Mouse (Mus musculus): ENCODE results near the gene Ap1g2. TPM values are rescaled to one million over a fixed set of nuclear protein-coding genes. Genes with fewer than 3 reads are reported as not detected.

Gene Ap1g2
- total RNA-seq, 4 experiments from 2014 or later: 24.5 to 29.3 (median 26.0) TPM

DNA sequence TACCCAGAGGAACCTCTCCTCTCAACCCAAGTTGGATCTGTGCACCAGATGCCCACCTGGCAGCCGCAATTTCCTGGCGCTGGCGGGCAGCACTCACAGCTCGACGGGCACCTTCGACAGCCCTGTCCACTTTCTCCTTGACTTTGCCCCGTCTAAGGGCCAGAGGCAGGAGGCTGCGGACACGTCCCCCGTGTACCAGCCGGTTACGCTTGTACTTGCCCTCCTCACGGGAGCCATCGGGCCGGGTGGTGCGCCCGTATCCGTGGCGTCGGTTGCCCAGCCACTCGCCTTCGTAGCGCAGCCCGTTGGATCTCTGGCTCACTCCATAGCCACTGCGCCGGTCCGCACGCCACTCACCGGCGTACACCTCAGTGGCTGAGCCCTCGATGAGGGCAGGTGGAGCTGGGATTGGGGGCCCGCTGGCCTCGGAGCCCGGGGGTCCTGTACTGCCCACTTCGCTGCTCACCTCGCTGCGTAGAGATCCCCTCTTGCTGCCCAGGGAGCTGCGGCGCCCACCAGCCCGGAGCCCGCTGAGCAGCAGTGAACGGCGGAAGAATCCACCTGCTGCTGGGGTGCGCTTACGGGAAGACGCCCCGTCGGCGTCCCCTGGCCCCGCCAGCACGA, 7.1 kb upstream of the Ap1g2 start:
- DNase-seq: no peak

DNA sequence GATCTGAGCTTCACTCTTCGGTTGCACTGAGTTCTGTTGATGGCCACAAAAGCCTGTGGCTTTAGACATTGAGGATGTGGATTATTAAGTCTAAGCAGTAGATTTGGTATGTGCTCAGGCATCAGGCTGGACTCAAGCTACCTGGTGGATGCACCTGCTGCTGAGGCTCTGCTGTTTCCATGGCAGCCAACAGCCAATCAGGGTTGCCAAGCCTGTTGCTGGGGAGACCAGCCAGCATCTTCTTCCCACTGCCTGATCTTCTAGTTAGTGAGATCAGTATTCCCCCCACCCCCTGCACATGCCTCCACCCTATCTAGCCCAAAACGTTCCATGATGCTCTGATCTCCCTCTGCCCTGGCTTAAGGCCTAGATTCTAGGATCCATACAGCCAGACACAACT, 5.3 kb upstream of the Ap1g2 start:
- no peak for DNase-seq

DNA sequence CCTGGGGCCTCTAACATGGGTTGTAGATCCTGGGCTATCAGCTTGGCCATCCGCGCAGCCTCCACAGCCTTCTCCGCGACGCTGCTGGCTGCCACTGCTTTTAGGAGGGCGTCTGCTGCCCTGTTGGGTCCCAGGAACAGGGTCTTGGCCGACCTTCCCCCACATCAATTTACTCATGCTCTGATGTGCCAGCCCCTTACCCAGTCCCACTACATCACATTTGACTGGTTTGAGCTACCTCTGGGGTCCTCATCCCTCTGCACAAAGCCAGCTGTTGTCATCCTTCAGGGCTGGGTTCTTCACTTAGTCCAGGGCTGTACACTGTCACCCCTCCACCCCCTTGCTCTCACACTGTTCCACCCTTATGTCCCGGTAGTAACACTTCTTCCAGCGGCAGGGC, 3.7 kb upstream of the Ap1g2 start:
- DNase-seq: no peak

DNA sequence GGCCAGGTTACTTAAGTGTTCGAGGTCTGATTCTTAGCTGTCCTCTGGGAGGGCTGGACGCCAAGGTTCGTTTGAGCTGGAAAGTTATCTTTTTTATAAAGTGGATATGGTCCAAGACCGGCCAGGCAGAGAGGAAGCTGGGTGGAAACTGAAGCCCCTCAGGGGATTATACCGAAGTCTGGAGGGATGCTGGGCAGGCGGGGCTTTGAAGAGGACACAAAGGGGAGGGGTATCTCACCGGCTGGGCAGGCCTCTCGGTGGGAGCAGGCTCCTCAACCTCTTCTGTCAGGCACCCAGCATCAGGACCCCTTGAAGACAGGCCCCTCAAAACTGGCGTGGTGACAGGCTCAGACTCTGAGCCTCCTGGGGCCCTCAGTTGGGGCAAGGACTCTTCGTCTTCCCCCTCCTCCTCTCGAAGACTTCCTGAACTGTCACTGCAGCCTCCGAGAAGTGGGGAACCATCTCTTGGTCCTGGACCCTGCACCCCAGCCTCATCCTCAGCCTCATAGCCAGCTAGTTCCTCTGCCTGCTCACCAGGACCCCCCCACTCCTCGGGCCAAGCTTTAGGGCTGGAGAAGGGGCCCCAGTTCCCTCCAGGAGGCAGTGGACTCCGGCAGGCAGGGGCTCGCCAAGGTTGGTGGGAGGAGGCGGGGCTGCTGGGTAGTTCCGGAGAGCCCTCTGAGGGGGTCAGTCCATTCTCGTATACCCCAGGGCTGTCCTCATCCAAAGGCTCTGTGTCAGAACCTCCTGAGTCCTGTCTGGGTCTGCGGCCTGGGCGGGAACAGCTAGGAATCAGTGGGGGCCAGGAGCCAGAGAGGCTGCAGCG, 2.9 kb upstream of the Ap1g2 start:
- DNase-seq: no peak

DNA sequence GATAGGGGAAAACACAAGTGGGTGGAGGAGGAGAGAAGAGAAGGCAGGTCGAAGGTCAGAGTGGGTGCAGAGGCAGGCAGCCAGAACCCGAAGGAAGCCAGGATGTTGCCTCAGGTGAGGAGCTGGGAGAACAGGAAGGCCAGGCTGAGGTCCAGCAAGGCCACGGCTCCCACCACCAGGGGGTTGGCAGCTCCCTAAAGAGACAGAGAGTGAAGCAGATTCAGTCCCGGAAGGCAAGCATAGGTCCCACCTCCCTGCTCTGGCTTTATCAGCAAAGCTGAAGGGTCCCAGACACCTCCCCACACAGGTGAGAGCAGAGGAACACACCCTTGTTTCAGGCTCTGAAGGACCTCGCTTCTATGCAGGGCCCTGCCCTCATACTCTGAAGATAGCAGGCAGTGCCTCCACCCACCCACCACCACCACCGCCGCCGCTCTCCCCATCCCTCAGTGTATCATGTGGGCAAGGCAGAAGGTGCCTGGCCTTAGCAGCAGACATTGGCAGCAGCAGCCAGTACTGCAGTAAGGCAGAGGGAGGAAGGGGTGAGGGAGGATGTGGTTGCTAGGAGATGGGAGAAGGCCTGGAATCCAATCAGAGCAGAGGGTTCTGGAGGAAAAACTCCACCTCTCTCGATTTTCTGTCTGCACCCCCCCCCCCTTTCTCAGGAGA, 1.9 kb upstream of the Ap1g2 start:
- DNase-seq: no peak

DNA sequence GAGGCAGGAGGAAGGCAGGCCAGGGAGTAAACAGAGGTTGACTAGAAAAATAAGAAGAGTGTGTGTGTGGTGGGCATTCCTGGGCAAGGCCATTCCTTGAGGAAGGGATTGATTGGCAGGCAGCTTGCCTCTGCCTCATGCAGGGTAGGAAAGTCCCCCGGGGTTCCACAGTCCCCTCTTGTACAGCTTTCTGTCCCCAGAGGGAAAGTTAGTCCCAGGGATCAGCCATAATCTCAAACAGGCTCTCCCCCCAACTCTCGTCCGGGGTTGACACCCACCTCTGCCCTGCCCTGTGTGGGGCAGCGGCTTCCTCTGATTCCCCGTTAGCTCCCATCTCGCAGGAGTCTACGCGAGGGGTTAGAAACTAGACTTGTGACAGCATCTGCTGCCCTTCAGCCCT, 597 bp upstream of the Ap1g2 start:
- DNase-seq: no peak

DNA sequence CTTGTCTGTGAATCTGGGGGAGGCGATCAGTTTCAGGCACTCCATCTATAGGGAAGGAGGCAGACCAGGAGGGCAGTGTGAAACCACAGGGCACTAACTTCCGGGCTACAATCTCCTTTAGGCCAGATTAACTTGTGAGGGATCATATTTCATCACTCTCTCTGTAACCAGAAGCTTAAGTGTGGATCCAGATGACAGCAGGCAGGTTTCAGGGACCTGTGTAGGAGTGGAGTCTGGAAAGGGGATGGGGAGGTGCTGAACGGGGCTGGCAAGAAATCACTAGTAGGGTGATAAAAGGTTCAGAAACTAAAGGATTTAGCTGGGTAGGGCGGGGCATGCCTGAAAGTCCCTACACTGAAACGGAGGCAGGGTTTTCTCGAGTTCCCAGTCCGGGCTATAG, 1.0 kb downstream of the Ap1g2 start:
- no peak for DNase-seq

DNA sequence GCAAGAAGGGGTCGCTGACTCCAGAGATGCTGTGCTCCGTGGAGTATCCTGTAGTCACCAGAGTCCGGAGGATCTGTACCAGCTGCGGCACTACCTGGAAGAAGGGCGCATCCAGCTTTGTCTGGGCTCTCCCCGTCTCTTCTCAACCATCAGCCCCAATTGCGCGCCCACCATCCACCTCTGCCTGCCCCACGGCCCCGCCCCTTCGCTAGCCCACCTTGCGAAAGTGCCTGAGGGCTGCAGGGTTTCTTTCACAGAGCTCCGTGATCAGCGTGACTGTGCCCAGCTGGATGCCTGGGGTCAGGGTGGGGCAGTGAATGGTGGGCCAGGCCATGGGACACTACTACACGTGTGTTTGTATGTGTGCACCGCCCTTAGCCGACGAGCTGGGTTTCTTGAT, 2.0 kb downstream of the Ap1g2 start:
- no peak for DNase-seq

DNA sequence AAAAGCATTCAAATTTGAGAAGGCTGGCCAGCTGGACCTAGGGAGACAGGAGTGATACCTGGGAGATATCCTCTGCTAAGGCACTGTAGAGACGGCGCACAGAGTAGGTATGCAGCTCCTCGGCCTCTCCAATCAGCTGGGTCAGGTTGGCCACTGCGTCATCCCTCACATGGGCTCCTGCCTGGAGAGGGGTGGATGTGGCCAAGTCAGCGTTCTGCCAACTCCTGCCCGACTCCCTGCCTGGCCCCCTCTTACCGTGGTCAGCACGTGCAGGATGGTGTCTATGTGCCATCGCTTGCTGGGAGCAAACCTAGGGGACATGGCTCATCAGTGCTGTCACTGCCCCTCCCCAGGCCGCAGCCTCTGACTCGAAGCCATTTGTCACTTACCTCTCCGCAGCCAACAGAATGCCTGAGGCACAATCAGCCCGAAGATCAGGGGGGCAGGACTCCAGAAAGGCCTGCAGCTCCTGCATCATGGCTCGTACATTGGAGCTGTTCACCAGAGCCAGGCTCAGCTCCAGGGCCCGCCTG, 4.1 kb downstream of the Ap1g2 start:
- no peak for DNase-seq

DNA sequence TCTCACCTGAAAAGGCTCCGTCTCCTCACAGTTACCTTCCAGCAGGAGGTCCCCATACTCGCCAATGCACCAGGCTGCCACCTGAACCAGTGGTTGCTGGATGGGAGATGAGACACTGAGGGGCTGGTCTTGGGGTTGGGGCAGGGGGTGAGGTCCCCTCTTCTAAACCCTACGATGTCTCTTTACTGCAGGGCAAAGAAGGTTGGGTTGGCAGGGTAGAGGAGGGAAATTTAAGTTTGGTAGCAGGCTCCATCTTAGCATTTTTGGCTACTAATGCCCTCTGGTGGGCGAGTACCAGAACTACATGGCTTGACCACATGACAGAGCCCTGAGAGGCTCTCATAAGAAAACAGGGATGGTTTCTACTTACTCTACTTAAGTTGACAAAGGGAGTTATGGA, 4.8 kb downstream of the Ap1g2 start:
- DNase-seq: no peak

DNA sequence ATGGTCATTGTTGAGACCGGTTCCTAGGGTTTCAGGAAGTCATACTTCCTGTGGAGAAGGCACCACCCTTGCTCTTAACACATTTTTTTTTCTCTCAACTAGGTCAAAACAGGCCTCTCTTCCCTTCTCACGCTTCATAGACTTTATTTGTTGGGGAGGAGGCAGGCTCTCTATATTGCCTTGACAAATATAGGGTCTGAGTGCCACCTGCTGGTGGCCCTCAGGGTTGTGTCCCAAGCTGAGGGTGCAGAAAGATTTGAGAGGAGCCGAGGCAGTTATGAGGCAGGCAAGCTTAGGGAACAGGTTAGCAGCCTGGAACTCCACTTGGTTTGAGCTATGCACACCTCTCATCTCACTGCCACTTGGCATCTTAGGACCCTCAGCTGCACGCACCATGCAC, 8.3 kb downstream of the Ap1g2 start:
- DNase-seq: no peak

DNA sequence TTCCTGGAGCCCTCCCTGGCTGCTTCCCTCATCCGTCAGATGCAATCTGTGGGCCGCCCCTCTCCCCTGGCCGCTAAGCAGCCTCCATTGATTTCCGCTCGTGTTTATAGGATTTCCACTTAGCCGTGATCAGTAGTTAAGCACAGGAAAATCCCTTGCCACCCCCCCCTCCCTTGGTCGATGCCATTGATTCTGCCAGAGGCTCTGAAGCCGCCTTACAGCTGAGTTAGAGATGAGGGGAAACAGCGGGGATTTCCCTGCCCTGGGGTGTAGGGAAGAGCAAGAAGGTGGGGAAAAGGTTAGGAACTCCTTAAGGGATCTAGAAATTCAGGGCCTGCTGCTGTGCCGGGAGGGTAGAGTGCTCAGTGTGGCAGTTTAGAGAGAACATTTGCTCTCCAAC, 8.7 kb downstream of the Ap1g2 start:
- DNase-seq: no peak

DNA sequence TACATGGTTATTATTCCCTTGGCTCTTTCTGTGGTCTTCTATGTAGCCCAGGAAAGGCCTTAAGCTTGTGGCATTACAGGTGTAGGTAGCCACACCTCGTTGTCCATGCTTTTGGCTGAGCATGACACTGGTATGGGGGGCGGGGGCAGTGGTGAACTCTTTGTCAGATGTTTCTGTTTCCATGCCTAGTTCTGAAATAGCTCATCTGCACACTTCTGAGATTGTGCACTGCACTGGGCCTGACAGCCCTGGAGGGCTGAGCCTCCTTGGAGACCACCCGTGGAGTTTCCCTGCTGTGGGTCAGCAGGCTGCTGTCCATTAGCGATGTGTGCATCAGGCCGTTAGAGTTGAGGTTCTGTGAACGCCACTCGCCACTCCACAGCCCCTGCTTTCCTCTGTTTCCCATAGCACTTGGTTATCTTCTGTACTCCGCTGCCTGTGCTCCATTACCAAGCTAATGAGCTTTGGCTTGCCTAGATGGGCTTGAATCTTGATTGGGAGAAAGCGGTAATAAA, 9.8 kb downstream of the Ap1g2 start:
- DNase-seq: no peak

DNA sequence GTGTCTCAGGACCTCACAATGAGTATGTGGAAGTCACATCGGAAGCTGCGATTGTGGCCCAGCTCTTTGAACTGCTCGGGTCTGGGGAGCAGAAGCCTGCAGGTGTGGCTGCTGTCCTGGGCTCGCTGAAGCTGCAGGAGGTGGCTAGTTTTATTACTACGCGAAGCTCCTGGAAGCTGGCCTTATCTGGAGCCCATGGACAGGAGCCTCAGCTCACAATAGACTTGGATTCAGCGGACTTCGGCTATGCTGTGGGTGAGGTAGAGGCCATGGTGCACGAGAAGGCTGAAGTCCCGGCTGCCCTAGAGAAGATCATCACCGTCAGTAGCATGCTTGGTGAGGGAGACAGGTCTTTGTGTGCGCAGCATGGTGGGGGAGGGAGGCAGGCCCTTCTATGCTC, 10.7 kb downstream of the Ap1g2 start:
- DNase-seq: no peak

DNA sequence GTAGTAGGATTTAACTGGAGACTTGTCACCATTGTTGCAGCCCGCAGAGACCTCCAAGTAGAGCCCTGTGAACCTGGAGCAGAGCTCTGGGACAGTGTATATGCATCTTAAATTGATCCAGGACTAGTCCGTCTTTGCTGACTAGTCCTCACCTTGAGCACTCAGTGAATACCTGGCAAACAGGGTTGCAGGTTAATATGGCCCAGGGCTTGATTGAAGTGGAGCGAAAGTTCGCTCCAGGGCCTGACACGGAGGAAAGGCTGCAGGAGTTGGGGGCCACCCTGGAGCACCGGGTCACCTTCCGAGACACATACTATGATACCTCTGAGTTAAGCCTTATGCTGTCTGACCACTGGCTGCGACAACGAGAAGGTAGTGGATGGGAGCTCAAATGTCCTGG, 11.1 kb downstream of the Ap1g2 start:
- no peak for DNase-seq

DNA sequence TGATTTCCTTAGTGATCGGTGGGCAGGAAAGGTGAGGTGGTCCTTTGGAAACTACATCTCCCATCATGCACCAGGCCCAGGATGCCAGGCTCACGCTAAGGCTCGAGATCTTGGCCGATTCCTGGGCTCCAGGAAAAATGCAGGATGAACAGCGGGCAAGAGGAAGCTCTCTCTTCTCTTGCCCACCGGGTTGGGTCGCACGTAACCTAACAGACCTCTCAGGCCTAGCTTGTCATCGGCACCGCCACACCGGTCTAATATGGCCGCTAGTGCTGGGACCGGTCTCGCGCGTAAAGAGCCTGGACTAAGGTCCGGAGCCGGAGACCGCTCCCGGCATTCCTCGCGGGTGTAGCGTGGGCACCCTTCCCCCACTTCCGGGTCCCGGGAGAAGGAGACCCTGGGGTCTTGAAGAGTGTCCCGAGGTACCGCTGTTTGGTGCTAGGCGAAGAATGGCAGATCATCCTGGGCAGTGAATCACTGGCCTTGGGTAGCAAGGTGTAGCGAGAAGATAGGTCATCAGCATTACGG, 11.6 kb downstream of the Ap1g2 start, which contains the start of gene Thtpa:
TSS of gene Thtpa (plus strand) at position 81 of the 528 bp plus-strand sequence.
- peak; percentile 72 for DNase-seq

DNA sequence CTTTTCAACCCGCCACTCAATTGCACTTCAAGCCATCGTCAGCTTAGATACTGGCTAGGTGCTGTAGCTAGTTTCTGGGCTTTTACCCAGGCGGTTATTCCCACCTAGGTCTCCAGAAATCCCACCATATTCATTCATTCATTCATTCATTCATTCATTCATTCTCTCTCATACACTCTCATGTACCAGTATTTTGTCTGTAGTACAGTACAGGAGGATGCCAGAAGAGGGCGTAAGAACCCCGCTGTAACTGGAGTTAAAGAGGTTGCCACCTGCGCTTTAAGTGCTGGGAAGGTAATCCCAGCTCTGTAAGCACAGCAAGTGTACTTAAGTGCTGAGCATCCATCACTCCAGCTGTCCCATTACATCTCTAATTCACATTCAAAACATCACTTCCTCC, 12.5 kb downstream of the Ap1g2 start:
- no peak for DNase-seq

DNA sequence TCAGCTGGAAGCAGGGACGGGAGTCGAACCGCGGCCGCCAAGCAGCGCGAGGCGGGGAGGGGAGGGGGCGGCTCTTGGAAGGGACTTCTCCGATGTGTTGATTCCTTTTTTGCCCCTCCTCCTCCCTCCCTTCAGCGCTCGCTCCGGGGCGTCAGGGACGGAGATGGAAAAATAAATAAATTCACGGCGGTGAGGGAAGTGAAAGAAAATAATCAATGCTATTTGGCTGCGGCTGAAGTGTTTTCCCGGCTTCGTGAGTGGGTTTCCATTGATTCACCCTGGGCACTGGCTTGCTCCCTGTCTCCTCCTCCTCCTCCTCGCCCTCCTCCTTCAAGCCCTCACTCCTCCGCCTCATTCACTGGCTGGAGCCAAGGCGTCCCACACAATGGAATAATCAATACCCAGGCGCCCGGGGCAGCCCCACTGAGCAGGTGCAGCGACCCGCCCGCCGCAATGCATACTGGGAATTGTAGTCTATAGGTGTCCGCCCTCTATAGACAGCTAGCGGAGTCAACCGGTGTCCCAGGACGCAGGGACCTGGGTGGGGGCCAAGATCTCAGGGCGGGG, 14.3 kb downstream of the Ap1g2 start, which contains the start of gene Zfhx2:
TSS of gene Zfhx2 (minus strand) at position 314 of the 567 bp plus-strand sequence.
- DNase-seq: peak; percentile 95

DNA sequence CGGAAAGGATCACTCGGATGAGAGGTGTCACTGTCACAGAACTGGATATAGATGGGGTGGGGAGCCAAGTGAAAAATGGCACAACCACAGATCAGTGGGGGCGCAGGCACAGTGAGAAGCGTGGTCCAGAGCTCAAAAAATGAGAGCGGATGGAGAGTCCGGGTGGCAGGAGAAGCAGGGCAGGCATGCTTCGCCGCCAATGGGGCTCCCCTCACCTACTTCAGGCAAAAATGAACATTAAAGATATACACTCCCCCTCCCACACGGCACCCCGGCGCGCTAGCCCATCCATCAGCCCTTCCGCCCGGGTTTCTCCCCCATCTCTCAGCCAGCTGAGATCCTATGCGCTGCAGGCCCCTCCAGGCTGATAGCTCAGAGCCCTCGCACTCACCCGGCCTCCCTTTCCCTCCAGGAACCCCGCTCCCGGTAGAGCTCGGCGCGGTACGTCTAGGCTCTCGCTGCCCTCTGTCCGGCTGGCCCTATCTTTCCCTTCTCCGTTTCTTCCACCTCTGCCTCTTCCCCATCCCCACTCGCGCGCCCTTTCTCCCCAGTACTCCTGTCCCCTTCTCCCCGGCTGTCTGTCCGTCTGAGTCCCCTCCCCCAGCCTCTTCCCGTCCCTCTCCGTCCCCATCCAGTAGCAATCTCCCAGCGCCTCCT, 15.1 kb downstream of the Ap1g2 start:
- DNase-seq: no peak

DNA sequence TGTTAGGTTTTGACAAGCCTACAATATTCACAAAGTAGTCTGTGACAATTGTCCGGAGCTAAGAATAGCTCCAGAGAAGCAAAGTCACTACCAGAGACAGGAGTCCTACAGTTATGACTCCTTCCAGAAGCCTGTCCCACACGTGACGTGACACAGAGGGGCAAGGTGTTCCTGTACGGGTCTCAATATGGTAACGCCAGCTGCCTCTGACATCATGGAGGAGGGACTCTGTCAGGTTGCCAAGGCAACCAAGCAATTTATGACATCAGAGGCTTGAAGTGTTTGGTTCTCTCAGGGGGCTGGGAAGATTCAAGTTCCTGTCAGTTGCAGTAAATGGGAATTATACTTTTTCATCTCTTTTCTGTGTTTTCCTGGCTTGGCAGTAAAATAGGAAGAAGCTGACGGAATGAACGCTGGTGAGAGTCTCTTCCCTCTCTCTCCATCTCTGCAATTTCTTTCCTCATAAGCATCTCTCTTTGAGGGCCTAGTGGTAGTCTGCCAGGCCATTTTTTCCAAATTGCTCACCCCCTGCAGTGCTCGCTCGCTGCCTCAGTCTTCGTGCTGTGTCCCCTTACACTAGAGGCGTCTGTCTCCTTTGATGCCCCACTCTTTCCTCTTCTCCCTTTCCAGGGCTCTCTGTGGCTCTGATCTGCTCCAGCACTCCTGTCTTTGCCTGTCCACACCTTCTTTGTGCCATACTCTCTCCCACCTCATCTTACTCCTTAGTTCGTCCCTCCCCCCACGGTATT, 17.0 kb downstream of the Ap1g2 start:
- no peak for DNase-seq

DNA sequence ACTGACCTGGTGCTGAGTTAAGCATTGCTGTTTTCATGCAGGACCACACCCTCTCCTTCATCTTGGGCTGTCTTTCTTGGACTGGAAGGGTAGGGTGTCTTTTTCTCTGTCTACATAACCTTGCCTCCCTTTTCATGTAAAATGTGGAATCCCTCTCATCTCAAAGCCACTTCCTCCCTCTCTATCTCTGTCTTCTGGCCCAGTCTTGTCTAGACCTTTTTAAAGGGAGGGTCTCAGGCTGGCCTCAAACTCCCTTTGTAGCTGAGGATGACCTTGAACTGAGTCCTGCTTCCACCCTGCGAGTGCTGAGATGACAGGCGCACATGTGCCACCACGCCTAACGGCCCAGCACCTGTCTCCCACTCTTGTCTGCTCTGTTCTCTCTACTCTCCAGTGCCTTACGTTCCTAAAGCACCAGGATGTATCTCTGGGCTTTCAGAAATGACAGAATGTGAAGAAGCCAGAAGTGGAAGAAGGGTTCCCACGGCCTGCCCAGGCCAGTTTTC, 20.3 kb downstream of the Ap1g2 start:
- DNase-seq: no peak

Data from adrenal gland, adult 8-10 months (tissue).